Mouse (Mus musculus): ENCODE data around the gene Cbx6. TPM values are rescaled to one million over a fixed set of nuclear protein-coding genes. Genes with fewer than 3 reads are reported as not detected.

Cbx6 gene
- total RNA-seq (2015; ENCODE audit: low replicate concordance) (13.8 and 20.2 TPM in 2 replicates), total RNA-seq (2017; ENCODE audit: low replicate concordance) (21.8 and 38.9 TPM in 2 replicates)

DNA sequence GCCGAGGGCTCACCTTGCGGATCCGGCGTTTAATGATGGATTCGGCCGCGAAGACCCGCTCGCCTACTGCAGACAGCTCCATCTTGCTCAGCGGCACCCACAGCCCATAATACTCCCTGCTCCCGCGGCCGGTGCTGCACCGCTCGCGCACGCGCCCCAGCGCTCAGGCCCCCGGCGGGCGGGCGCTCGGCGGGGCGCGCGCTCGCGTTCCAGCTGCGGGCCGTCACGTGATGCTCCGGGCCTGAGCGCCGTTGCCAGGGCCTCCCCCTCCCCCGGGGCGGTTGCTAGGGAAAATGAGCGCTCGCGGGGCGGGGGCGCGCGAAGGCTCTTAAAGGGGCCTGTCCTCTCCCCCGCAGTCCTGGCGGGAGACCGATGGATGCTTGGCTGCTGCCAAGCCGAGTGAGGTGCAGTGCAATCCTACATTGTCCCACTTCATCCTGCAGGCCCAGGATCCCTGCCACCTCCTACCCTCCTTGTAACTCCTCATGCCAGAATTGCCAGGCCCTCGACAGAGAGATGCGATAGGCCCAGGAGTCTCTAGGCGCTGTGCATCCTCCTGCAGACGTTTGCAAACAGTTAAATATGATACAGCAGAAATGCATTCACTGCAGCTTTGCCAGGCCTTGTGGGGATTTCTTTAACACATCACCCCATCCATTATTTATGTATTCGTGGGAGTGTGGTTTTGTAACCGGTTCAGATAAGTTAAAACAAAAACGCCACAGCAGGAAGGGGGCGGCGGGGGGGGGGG is at the start of gene Cbx6, which contains the start of gene Npcd:
TSS of gene Cbx6 (minus strand) at position 559 of the 751 bp plus-strand sequence.
TSS of gene Npcd (minus strand) at position 108 of the 751 bp plus-strand sequence.
- ATAC-seq (replicated peaks; ENCODE audit: low FRiP score, poor library complexity, severe bottlenecking) = peak; percentile 68

DNA sequence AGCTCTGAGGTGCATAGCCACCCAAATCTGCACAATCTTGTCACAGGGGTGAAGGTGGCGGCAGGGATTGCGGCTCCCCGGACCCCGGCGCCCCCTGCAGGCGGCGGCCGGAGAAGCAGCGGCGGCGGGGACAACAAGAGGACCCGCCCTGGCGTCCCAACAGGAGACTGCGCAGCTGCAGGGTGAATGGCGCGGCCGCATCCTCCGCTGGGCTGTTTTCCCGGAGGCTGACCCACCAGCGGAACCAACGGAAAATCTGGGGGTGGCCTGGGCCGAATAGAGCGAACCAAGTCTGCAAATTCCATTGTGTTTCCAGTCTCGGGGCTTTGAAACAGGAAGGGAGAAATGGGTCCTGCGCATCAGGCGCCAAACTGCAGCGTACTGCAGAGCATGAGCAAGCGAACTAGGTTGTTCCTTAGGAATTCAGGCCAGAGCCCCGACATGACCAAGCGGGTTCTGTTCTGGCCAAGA is 48.9 kb upstream of the Cbx6 start:
- ATAC-seq (replicated peaks; ENCODE audit: low FRiP score, poor library complexity, severe bottlenecking) = peak; percentile 93

DNA sequence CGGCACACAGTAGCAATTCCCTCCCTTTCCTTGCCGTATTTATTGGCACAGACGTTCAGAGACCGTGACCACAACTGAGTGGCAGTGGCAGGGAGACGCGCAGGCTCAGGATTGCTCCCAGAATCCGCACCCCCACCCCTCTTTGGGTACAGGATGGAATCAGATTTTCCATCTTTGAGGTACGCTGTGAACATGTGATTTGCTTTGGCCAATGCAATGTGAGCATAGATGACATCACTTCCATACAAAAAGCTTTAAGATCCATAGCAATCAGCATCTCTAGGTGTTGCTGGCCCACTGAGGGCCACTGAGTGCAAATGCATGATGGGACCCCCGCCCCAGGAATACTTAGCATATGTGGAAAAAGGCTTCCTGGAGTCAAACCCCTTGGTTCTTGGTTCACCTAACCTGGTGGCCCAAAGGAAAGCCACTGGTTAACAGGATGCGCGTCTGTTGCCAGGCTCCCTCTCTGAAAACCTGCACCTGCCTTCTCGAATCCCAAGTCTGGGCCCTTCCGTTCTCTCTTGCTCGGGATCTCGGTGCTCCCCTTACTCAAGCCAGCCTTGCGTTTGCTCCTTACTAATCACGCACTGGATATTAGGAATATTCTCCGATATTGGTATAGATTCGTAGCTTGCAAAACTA is 48.3 kb upstream of the Cbx6 start:
- no peak for ATAC-seq (replicated peaks; ENCODE audit: low FRiP score, poor library complexity, severe bottlenecking)

DNA sequence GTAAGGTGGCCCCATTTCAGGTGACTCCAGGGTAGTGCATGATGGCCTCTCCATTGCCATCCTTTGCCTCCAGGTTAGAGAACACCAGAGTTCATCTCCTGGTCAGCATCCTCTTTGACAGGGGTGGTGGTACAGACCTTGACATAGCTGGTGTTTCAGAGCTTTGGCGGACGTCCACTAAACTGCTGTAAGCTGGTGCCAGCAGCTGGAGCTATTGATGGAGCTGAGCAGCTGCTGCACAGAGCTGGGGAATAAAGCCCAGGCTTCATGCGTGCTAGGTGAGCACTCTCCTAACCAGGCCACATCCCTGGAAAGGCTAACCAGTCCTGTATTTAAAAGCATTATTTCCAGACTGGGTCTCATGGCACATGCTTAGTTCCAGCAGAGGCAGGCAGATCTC is 46.0 kb upstream of the Cbx6 start:
- ATAC-seq (replicated peaks; ENCODE audit: low FRiP score, poor library complexity, severe bottlenecking) = no peak

DNA sequence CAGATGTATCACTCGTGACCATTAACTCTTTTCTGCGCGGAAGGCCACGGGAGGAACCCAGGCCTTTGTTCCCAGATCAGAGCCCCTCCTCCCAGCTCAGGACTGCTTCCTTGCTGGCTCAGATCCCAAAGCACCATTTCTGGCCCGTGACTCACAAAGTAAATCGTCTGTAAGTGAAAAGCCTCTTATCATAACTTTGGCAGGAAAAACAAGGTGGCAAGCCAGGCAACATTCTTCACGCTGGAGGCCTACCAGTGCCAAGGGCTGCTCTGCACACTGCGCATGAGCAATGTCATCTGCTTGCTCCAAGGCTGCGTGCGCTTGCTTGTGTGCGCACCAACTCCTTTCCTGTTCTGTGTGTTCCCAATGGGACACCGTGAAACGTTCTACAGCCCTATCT is 44.8 kb upstream of the Cbx6 start:
- no peak for ATAC-seq (replicated peaks; ENCODE audit: low FRiP score, poor library complexity, severe bottlenecking)

DNA sequence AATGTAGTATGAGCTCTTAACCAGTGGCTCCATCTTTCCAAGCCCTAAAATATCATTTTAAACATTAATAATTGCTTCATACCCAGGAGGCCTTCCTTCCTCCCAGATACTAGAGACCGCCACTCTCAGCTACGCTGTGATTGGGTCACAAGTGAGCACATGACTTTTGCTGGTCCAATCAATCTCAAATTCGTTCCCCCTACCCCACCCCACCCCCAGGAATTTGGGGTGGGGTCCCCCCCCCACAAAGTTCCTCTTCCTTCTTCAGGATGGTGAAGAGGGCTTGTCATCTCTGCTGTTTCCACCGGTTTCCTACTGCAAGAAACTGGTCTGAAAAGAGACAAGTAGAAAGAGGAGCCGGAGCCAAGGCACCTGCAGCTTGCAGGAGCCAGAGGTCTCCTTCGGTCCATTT is 44.2 kb upstream of the Cbx6 start:
- ATAC-seq (replicated peaks; ENCODE audit: low FRiP score, poor library complexity, severe bottlenecking) = no peak

DNA sequence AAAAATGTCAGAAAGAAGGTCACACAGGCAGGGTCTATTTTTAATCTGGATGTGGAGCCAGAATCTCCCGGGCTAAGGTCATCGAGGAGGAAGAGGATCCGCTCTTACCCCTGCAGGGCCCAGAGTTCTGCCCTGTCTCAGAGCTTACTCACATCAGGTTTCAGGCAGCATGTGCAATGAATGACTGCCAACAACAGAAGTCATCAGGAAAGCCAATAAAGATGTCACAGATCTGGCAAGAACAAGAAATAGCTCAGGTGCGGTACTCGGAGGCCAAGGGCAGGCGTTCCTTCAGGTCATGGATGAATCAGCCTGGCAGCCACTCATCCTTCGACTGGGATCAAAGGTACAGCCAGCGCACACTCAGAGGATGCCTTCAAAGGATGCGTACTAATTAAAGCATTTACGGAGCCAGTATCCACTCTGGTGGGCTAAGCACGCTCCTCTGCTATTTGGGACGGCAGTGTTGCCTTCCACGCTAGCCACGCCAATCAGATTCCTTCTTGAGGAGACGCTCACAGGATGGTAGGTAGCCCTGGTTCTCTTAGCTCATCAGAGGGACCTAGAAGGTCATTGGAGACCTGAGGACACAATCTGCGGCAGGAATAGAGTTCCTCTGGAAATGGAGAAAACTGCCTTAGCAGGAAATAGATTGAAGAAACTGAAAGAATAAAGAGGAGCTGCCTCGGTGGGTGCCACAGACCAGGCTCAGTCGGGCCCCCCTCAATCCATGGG is 40.9 kb upstream of the Cbx6 start:
- ATAC-seq (replicated peaks; ENCODE audit: low FRiP score, poor library complexity, severe bottlenecking) = no peak

DNA sequence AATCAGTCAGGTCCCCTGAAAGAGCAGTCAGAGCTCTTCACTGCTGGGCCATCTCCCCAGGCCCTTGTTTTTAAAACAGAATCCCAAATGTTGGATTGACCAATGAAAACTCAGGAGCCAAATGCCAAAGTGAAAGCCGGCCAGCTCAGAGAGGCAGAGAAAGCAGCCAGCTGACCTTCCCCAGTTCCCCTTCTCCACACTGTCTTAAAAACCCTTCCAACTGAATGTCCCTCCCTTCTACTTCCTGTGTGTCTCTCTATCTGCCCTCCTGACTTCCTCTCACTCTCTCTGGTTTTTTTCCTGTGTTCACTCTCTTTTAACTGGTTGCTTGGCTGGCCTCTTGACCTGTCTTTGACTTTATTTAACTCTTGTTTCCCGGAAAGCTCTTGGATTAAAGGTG is 39.5 kb upstream of the Cbx6 start:
- no peak for ATAC-seq (replicated peaks; ENCODE audit: low FRiP score, poor library complexity, severe bottlenecking)

DNA sequence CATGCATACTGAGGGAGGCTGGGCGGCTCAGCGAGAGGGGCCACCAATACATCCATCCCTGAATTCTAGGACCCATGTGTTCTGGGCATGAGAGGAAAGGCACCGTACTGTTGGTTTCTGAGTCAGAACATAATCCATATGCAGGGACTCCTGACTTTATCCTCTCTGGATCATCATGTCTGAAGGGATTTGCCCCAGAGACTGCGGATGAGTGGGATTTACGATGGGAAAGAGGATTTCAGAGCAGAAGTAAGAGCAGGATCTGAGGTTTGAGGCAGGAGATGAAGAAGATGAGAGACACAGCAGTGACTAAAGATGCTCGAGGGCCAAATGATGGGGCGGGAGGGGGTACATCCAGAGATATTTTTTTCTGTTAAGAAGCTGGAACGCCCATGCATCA is 39.1 kb upstream of the Cbx6 start:
- no peak for ATAC-seq (replicated peaks; ENCODE audit: low FRiP score, poor library complexity, severe bottlenecking)

DNA sequence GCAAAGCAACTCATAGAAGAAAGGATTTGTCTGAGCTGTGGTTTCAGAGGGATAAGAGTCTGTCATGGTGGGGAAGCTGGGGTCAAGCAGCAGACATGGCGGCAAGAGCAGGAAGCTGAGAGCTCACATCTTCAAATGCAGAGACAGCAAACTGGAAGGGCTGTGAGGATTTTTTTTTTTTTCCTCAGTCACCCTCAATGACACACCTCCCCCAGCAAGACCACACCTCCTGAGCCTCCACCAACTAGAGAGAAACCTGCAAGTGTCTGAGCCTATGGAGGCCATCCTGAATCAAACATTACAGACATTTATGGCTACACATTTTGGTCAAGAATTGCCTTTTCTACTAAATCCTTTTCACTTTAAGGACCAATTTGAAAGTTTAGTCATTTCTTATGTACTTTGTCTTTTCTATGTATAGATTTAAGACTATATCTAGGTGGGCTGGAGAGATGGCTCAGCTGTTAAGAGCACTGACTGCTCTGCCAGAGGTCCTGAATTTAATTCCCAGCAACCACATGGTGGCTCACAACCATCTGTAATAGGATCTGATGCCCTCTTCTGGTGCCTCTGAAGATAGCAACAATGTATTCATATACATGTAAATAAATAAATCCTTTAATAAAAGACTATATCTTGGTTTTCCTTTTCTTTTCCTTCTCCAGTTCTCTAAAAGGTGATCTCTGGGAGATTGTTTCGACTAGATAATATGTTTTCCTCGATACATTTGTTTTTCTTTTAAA is 32.9 kb upstream of the Cbx6 start:
- ATAC-seq (replicated peaks; ENCODE audit: low FRiP score, poor library complexity, severe bottlenecking) = no peak

DNA sequence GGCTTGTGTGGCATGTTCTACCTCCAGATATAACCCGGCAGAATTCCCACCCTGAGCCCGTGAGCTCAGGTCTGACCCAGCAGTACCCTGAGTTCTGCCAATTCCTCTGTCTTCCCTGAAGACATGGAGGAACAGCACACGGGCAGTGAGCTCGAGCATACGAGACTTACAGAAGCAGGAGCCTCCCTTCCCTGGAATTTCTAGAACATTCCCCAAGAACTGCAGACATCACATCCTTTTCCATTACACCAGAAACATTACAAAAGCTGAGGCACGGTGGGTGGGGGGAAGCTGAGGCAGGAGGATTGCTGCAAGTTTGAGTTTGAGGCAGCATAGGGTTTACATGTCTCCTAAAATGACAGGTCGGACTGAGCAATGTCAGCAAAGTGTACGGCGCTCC is 25.3 kb upstream of the Cbx6 start:
- ATAC-seq (replicated peaks; ENCODE audit: low FRiP score, poor library complexity, severe bottlenecking) = no peak

DNA sequence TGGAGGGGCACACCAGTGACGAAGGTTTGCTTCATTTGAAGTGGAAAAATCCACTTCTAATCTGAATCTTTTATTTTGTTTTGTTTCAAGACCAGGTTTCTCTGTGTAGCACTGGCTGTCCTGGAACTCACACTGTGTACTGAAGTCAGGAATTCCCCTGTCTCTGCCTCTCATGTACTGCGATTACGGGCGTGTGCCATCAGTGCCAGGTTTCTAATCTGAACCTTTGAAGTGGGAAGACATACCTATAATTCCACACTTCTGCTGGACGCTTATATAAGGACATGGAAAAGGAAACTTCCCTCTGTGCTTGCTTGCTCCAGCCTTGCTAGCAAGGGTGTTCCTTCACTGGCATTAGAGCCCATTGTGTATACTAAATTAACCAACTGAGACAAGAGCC is 24.5 kb upstream of the Cbx6 start:
- no peak for ATAC-seq (replicated peaks; ENCODE audit: low FRiP score, poor library complexity, severe bottlenecking)

DNA sequence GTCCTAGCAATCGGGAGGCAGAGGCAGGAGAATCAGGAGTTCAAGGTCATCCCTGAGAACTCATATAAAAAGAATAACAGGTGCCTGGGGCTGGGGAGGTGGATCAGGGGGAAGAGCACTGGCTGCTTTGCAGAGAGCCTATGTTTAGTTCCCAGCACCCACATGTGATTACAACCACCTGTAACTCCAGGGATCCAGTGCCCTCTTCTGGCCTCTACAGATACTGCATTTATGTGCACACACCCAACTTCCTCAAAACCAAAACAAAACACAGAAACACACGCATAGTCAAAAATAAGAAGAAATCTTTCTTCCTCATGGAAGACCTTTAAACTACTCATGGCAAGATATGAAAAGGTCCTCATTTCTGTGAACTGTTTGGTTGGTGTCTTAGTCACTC is 15.7 kb upstream of the Cbx6 start:
- no peak for ATAC-seq (replicated peaks; ENCODE audit: low FRiP score, poor library complexity, severe bottlenecking)

DNA sequence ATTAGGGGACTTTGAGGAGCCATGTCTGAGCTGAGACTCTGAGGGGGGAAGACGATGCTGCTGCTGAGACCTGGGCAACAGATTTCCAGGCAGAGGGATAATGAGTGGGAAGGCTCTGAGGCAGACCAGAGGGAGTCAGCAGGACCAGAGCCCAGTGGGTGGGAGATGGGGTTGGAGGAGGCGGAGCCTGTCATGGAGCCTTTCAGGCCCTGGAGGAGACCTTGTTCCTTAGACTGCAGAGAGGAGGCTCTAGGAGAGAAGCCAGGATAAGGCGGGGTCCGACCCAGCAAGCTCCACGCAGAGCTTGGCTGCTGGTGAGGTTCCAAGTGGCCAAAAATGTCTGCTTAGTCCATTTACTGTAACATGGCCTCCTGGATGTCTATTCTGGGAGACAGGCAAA is 12.6 kb upstream of the Cbx6 start:
- ATAC-seq (replicated peaks; ENCODE audit: low FRiP score, poor library complexity, severe bottlenecking) = no peak

DNA sequence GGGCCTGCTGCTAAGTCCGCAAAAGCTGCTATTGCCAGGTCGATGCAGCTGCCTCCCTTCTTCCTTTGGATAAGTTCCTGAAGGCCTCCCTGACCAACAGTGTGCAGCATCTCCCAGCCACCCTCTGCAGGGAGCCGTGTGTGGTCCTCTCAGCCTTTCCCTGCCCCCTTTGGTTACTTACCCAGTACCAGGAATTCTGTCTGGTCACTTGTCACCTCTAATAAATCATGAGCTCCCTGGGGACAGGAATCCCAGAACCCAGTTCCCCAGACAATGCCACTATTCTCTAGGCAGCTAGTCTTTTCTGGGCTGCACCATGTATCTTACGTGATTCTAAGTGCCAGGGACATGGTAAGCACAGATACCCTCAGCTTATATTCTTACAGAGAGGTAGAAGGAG is 11.5 kb upstream of the Cbx6 start:
- ATAC-seq (replicated peaks; ENCODE audit: low FRiP score, poor library complexity, severe bottlenecking) = no peak

DNA sequence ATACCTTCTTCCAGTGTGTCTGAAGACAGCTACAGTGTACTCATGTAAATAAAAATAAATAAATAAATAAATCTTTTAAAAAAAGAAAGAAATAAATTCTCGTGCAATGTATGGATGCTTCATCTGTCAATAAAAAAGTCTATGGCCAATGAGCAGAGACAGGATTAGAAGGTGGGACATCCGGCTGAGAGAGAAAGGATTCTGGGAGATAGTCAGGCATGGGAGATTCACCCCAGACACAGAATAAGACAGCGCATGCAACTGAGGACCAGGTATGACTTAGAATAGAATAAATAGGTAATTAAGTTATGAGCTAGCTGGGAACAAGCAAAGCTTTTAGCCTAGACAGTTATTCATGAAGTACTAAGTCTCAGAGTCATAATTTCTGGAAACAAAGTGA is 8.5 kb upstream of the Cbx6 start:
- ATAC-seq (replicated peaks; ENCODE audit: low FRiP score, poor library complexity, severe bottlenecking) = no peak

DNA sequence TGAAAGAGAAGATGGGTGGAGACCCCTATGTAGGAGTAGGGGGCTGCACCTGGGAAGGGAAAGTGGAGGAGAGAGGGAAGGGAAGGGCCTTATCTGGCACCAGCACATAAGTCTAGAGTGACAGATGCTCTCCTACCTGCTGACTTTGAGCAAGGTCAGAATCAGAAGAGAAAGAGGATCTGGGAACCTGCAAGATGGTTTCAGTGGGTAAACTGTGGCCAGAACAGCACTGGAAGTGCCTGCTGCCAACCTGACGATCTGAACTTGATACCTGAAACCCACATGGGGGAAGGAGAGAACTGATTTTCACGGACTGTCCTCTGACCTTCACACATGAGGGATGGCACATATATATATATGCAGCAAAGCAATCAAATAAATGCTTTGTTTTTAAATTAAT is 5.8 kb upstream of the Cbx6 start:
- ATAC-seq (replicated peaks; ENCODE audit: low FRiP score, poor library complexity, severe bottlenecking) = no peak

DNA sequence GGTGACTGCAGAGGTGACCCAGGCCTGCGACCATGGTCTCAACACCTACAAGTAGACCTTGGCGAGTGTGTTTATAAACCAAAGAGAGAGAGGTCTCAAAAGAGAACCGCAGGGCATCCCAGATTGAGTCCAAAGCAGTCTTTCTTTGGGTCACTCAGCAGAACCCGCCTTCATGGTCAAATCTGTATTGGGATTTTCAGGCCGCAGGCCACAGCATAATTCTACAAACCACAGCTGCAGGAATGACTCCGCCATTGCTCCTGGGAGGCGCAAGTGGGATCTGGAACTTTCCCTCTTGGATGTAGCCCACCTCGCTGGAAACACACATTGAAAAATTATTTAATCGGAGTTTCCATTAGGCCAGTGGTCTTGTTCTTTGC is 383 bp upstream of the Cbx6 start:
- ATAC-seq (replicated peaks; ENCODE audit: low FRiP score, poor library complexity, severe bottlenecking) = no peak

DNA sequence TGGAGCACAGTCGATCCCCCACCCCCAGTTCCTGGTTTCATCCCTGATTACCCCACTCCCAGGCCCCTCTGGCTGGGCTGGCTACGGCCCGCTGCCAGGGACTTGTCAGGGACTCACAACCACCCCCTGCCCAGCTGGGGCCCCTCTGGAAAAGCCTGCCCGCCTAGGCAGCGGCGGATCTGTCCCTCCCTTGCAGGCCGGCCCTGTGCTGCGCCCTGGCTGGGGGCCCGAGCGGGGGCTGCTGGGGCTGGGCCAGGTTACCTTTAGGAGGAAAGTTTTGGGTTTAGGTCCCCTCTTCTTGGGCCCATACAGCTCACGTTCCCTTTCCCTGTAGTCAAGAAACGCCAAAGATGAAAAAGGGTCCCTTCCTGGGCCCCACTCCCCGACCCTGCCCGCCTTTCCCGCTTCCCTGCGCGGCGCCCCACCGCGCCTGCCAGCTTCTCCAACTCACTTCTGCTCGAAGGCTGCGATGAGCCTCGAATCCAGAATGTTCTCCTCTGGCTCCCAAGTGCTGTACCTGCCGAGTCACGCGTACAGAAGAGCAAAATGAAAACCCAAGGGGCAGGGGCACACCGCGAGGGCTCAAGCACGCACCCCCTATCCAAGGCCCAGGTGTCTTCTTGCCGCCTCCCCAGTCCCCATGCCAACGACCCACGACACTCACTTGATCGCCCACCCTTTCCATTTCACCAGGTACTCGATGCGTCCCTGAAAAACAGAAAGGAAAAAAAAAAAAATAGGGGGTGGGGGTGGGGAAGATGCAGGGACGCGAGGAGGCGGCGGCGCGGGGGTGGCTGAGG is 1.0 kb downstream of the Cbx6 start:
- ATAC-seq (replicated peaks; ENCODE audit: low FRiP score, poor library complexity, severe bottlenecking) = no peak
